Mouse (Mus musculus) cerebellum, adult (tissue): ENCODE data around the gene Gm21865.
"Not testable (repeated sequence)": the region's sequence is repeated elsewhere in the genome, so short reads cannot be mapped to it uniquely, and the experiment has no call there.

Experiments used
- ATAC-seq: cut with Nextera tagmentation; 2 replicates; pipeline ENCODE4 v1.9.2; 2017; ENCODE audit warnings: mild to moderate bottlenecking, moderate library complexity, mixed read lengths; ENCODE audit not compliant: insufficient number of reproducible peaks, low FRiP score, low TSS enrichment

Gene Gm21865

GRCm38 (mm10) chrY:40316803-40317202 lies at the start of gene Gm21865:
Gene Gm21865 (minus strand): TSS chrY:40316903.
- ATAC-seq, result not testable (repeated sequence)
